Mouse (Mus musculus) bone marrow macrophage, adult 2 months (primary cell): ENCODE measurements around the gene Adarb2.

ENCODE experiments used
- CTCF ChIP-seq: IDR thresholded peaks from 2 replicates; pipeline ENCODE4 v1.5.1; 2012; ENCODE audit warnings: low read depth, mild to moderate bottlenecking, low read length, moderate library complexity
- POLR2A ChIP-seq: IDR thresholded peaks from 2 replicates; pipeline ENCODE4 v1.6.1; 2012; ENCODE audit warnings: mild to moderate bottlenecking, low read depth, low read length, borderline replicate concordance

GRCm38 (mm10) chr13:8597647-8598017, 395.0 kb downstream of the Adarb2 start:
- TF ChIP-seq CTCF = no peak
- TF ChIP-seq POLR2A = no peak
